Comparison of ENCODE assay signal across 8 mouse cellular contexts in genomic region chr3:97228020-97228419, GRCm38 (mm10).
DNase-seq lines count a peak whose midpoint lies in the region; ATAC-seq and TF ChIP-seq lines count a peak whose summit lies in the region.

No protein-coding gene starts in this region.

- peak overlapping the region; percentile 83 for H3K4me3 ChIP-seq in heart, embryonic 13.5 days
- H3K4me3 ChIP-seq in hindbrain, embryonic 13.5 days = peak overlapping the region; percentile 79
- H3K4me3 ChIP-seq in liver, postnatal 0 days (ENCODE audit: low read depth, low read length) = peak overlapping the region; percentile 75
- H3K4me3 ChIP-seq in stomach, postnatal 0 days (ENCODE audit: low read depth, low read length) = peak overlapping the region; percentile 78

- DNase-seq in heart, postnatal 4 days = no peak
- peak; percentile 16 for DNase-seq in brain, adult 2 months (ENCODE audit: low read depth, low spot score)
- DNase-seq in liver, postnatal 0 days = no peak
- DNase-seq in stomach, postnatal 0 days (ENCODE audit: low spot score) = peak; percentile 64
- no peak for DNase-seq in left cerebral cortex, postnatal 14 days (ENCODE audit: low spot score in 2 of 2)
- no peak for DNase-seq in right cerebral cortex, adult 18-20 months

- WGBS in heart, embryonic 13.5 days = under 1% methylated on average over 16 of the region's 16 CpGs
- WGBS in hindbrain, embryonic 13.5 days = 0% methylated on average over 16 of the region's 16 CpGs
- 4% methylated on average over 16 of the region's 16 CpGs for WGBS in liver, postnatal 0 days (ENCODE audit: insufficient replicate concordance)
- WGBS in stomach, postnatal 0 days = 2% methylated on average over 16 of the region's 16 CpGs

- H3K36me3 ChIP-seq in heart, embryonic 13.5 days = peaks cover 9% of the 10 kb centered on the region
- peaks cover 9% of the 10 kb centered on the region; the same call in 1 of the 2 replicates for H3K36me3 ChIP-seq in hindbrain, embryonic 13.5 days
- H3K36me3 ChIP-seq in liver, postnatal 0 days (replicated peaks; ENCODE audit: insufficient read depth, low read length) = no peaks in the 10 kb centered on the region
- H3K36me3 ChIP-seq in stomach, postnatal 0 days (ENCODE audit: control insufficient read depth, insufficient read depth, low read length) = no peaks in the 10 kb centered on the region

- TF ChIP-seq CTCF in liver, postnatal 0 days (IDR thresholded peaks at IDR 0.05; ENCODE audit: low read depth) = no peak
- no peak for TF ChIP-seq CTCF in stomach, postnatal 0 days (IDR thresholded peaks at IDR 0.05; ENCODE audit: low read depth)

- ATAC-seq in heart, embryonic 13.5 days (ENCODE audit: extremely low read depth, insufficient number of reproducible peaks, low FRiP score, low TSS enrichment) = 0 out of 2 replicates have a peak, but pooled peaks have one; percentile 2
- ATAC-seq in hindbrain, embryonic 13.5 days (ENCODE audit: low FRiP score) = peak; percentile 50; the same call in 1 of the 2 replicates
- peak; percentile 2; the same call in 1 of the 2 replicates for ATAC-seq in liver, postnatal 0 days
- peak; percentile 48 for ATAC-seq in stomach, postnatal 0 days (ENCODE audit: low FRiP score, low TSS enrichment)

- TF ChIP-seq EP300 in liver, postnatal 0 days (IDR thresholded peaks at IDR 0.05; ENCODE audit: low read depth) = no peak
- no peak for TF ChIP-seq EP300 in stomach, postnatal 0 days (optimal IDR thresholded peaks at IDR 0.05)

- H3K27ac ChIP-seq in heart, embryonic 13.5 days (replicated peaks) = peak overlapping the region; percentile 93
- H3K27ac ChIP-seq in hindbrain, embryonic 13.5 days = peak overlapping the region; percentile 95
- peak overlapping the region; percentile 74 for H3K27ac ChIP-seq in liver, postnatal 0 days (ENCODE audit: low read depth)
- peak overlapping the region; percentile 90 for H3K27ac ChIP-seq in stomach, postnatal 0 days (replicated peaks)

- H3K27me3 ChIP-seq in heart, embryonic 13.5 days (replicated peaks) = no peaks in the 10 kb centered on the region
- no peaks in the 10 kb centered on the region for H3K27me3 ChIP-seq in hindbrain, embryonic 13.5 days
- H3K27me3 ChIP-seq in liver, postnatal 0 days (ENCODE audit: insufficient read depth, low read length) = no peaks in the 10 kb centered on the region
- H3K27me3 ChIP-seq in stomach, postnatal 0 days (ENCODE audit: control insufficient read depth, insufficient read depth, low read length) = no peaks in the 10 kb centered on the region

- peaks cover 5% of the 10 kb centered on the region; the same call in 1 of the 2 replicates for H3K9me3 ChIP-seq in heart, embryonic 13.5 days
- no peaks in the 10 kb centered on the region for H3K9me3 ChIP-seq in hindbrain, embryonic 13.5 days
- no peaks in the 10 kb centered on the region for H3K9me3 ChIP-seq in liver, postnatal 0 days (ENCODE audit: low read length)
- H3K9me3 ChIP-seq in stomach, postnatal 0 days (ENCODE audit: control insufficient read depth, low read length) = no peaks in the 10 kb centered on the region

- H3K4me2 ChIP-seq in heart, embryonic 13.5 days = peak overlapping the region; percentile 80
- peak overlapping the region; percentile 75 for H3K4me2 ChIP-seq in hindbrain, embryonic 13.5 days
- peak overlapping the region; percentile 89 for H3K4me2 ChIP-seq in liver, postnatal 0 days (ENCODE audit: low read depth, low read length)
- peak overlapping the region; percentile 71 for H3K4me2 ChIP-seq in stomach, postnatal 0 days (replicated peaks; ENCODE audit: low read depth)

- intact Hi-C loops in left cerebral cortex, postnatal 14 days (cut with DNase I) = loop anchor here (5.0 kb wide), 1 partner anchor 109 kb away; no protein-coding TSS in a partner anchor

- H3K9ac ChIP-seq in heart, embryonic 13.5 days = peak overlapping the region; percentile 97
- H3K9ac ChIP-seq in hindbrain, embryonic 13.5 days = peak overlapping the region; percentile 92
- H3K9ac ChIP-seq in liver, postnatal 0 days (replicated peaks) = peak overlapping the region; percentile 65
- peak overlapping the region; percentile 73 for H3K9ac ChIP-seq in stomach, postnatal 0 days (ENCODE audit: low read length)

- H3K4me1 ChIP-seq in heart, embryonic 13.5 days = peaks cover 52% of the 10 kb centered on the region
- peaks cover 45% of the 10 kb centered on the region for H3K4me1 ChIP-seq in hindbrain, embryonic 13.5 days (replicated peaks)
- peaks cover 19% of the 10 kb centered on the region for H3K4me1 ChIP-seq in liver, postnatal 0 days (ENCODE audit: insufficient read depth)
- H3K4me1 ChIP-seq in stomach, postnatal 0 days (replicated peaks; ENCODE audit: control insufficient read depth, insufficient read depth) = peaks cover 9% of the 10 kb centered on the region

Comparison
In these comparisons a context has a peak if more than half of its experiments do, and no peak if none do; other contexts are left out.
1. DNase-seq: peak in brain, adult 2 months (single experiment) and stomach, postnatal 0 days (single experiment); none in heart, postnatal 4 days (single experiment), liver, postnatal 0 days (single experiment), left cerebral cortex, postnatal 14 days (0 of 2) and right cerebral cortex, adult 18-20 months (single experiment).
2. Peak in every context shown above with its lines, with median percentiles within 50 percentile points of each other: ATAC-seq, H3K27ac ChIP-seq, H3K4me2 ChIP-seq, H3K4me3 ChIP-seq and H3K9ac ChIP-seq.